Mouse (Mus musculus): ENCODE measurements around the gene Stk11. TPM values are rescaled to one million over a fixed set of nuclear protein-coding genes. Genes with fewer than 3 reads are reported as not detected.

The Stk11 gene
- total RNA-seq (2014; rRNA removed) (84.0 and 97.3 TPM in 2 replicates), polyA plus RNA-seq (2015; fragmentation: Nextera tagmentation; extraction: Ambion mirVana) (12.3 and 12.4 TPM in 2 replicates)

DNA sequence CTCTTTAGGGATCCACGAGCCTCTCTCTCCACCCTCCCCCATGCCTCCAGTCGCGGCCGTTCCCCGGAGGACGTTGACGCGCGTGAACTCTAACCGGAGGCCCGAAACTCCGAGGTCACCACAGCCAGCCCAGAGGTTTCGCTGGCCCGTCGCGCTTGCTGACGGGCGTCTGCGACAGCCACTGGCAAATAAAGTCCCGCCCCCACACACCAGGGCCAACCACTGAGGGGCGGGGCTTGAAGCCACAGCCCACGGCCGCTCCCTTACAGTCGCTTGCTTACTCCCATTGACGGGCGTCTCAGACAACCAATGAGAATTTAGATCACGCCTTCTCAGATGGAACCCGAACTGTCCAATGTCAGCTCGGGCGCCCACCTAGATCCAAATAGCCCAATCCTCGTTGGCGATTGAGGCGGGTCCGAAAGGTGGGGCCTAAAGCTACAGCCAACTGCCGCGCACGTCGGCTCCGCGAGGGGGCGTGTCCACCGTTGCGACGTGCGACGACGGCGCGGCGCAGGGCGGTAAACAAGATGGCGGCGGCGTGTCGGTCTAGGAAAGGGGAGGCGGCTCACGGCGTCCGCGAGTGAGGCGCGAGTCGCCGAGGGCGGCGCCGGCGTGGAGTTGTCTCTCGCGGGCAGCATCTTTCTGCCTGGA, at the start of gene Stk11:
TSS of gene Stk11 (plus strand) at position 514 of the 654 bp plus-strand sequence.
- Histone ChIP-seq H3K9me3 (ENCODE audit: low read length) (no peaks in the 10 kb centered on the region), H3K4me2 (ENCODE audit: low read depth, low read length, poor library complexity, severe bottlenecking) (peak within 1 kb of the TSS; percentile 84), H3K9ac (replicated peaks; ENCODE audit: low read length, poor library complexity, severe bottlenecking) (peak within 1 kb of the TSS; percentile 63), H3K4me3 (ENCODE audit: low read depth, low read length) (peak within 1 kb of the TSS; percentile 75), H3K4me1 (ENCODE audit: insufficient read depth, low read length) (peaks cover 14% of the 10 kb centered on the region), H3K27me3 (ENCODE audit: insufficient read depth, low read length) (no peaks in the 10 kb centered on the region), H3K36me3 (ENCODE audit: insufficient read depth, low read length) (no peaks in the 10 kb centered on the region), H3K27ac (ENCODE audit: low read depth, low read length) (peak within 1 kb of the TSS; percentile 78)
- DNase-seq (ENCODE audit: low spot score) (peak; percentile 100), ATAC-seq (ENCODE audit: low FRiP score) (peak; percentile 98)
- WGBS: under 1% methylated on average over 68 of the region's 70 CpGs
- peak; percentile 57 for TF ChIP-seq CTCF (IDR thresholded peaks at IDR 0.05)

DNA sequence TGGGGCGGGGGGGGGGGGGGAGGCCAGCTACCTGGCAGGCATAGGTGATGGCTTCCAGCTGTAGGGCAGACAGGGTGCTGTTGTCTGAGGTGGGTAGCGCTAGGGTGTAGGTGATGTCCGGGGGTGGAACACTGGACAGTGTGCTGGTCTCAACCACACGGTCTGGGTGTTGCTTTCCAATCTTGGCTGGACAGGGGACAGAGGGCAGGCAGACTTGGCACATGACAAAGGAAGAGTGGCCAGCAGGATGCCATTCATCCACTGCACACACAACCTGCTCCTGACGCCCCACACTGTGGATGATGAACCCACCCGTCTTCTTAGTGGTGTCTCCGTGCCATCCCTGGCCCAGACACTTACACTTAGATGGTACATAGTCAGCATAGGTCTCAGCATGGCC, 46.4 kb upstream of the Stk11 start:
- ATAC-seq (ENCODE audit: low FRiP score): no peak
- no peak overlapping the region for H3K9ac ChIP-seq (replicated peaks; ENCODE audit: low read length, poor library complexity, severe bottlenecking)
- no peaks in the 10 kb centered on the region for H3K9me3 ChIP-seq (ENCODE audit: low read length)
- H3K27me3 ChIP-seq (ENCODE audit: insufficient read depth, low read length): no peaks in the 10 kb centered on the region
- 92% methylated on average over 6 of the region's 7 CpGs for WGBS
- no peaks in the 10 kb centered on the region for H3K4me1 ChIP-seq (ENCODE audit: insufficient read depth, low read length)
- no peak overlapping the region for H3K27ac ChIP-seq (ENCODE audit: low read depth, low read length)
- TF ChIP-seq CTCF (IDR thresholded peaks at IDR 0.05): no peak
- H3K36me3 ChIP-seq (ENCODE audit: insufficient read depth, low read length): peaks cover 20% of the 10 kb centered on the region
- DNase-seq (ENCODE audit: low spot score): no peak
- H3K4me3 ChIP-seq (ENCODE audit: low read depth, low read length): no peak overlapping the region
- no peak overlapping the region for H3K4me2 ChIP-seq (ENCODE audit: low read depth, low read length, poor library complexity, severe bottlenecking)

DNA sequence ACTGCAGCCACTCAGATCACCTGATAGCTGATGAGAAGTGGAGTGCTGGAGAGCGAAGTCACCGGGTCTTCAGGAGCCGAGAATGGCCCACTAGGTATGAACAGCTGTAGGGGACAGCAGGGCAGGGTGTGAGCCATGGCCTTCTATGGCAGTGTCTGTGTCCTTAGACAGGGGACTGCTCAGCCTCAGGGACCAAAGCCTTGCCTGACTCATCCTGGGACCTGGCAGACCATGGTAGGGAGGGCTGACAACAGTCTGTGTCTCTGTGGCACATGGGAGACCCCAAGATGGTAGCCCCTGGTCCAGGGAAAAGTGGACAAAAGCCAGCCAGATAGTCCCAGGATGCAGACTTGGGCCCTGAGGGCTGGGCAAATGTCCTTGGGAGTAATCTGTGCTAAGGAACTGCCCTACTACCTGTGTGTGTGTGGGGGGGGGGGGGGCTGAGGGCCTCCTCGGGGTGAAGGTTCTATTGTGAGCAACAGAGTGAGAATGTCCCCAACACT, 45.6 kb upstream of the Stk11 start:
- ATAC-seq (ENCODE audit: low FRiP score) (no peak), DNase-seq (ENCODE audit: low spot score) (no peak)
- no peak overlapping the region for H3K9ac ChIP-seq (replicated peaks; ENCODE audit: low read length, poor library complexity, severe bottlenecking)
- no peak overlapping the region for H3K4me3 ChIP-seq (ENCODE audit: low read depth, low read length)
- H3K4me1 ChIP-seq (ENCODE audit: insufficient read depth, low read length): no peaks in the 10 kb centered on the region
- H3K27me3 ChIP-seq (ENCODE audit: insufficient read depth, low read length): no peaks in the 10 kb centered on the region
- WGBS: 96% methylated on average over 4 of the region's 4 CpGs
- H3K9me3 ChIP-seq (ENCODE audit: low read length): no peaks in the 10 kb centered on the region
- no peak overlapping the region for H3K27ac ChIP-seq (ENCODE audit: low read depth, low read length)
- TF ChIP-seq CTCF (IDR thresholded peaks at IDR 0.05): no peak
- no peak overlapping the region for H3K4me2 ChIP-seq (ENCODE audit: low read depth, low read length, poor library complexity, severe bottlenecking)
- H3K36me3 ChIP-seq (ENCODE audit: insufficient read depth, low read length): peaks cover 15% of the 10 kb centered on the region

DNA sequence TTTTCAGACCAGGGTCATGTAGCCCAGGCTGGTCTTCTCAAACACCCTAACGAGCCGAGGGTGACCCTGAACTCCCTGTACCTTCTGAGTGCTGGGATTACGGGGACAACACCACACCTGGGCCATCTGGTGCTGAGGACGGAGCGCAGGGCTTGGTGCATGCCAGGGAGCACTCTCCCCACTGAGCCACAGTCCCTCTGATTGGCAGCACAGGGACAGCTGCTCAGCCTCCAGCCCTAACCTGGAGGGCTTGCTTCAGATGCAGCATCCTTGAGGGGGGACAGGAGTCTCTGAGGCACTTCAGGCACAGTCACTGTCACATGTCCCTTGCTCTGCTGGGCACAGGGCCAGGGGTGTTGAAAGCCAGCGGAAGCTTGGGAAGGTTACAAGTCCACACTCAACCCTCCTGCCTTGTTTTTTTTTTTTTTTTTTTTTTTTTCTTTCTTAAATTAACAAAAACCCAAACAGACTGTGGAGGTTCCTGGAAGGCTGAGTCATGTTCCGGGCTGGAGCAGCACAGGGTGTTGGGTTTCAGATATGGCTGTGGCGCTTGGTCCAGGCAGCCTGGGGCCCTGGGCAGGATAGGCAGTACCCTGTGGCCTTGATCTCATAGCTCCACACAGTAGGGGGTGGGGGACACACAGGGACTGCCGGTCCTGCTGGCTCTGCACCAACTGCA, 44.6 kb upstream of the Stk11 start:
- H3K36me3 ChIP-seq (ENCODE audit: insufficient read depth, low read length): peaks cover 15% of the 10 kb centered on the region
- WGBS: 71% methylated on average over 9 of the region's 9 CpGs
- no peaks in the 10 kb centered on the region for H3K9me3 ChIP-seq (ENCODE audit: low read length)
- DNase-seq (ENCODE audit: low spot score) (peak; percentile 60), ATAC-seq (ENCODE audit: low FRiP score) (0 out of 2 replicates have a peak, but pooled peaks have one; percentile 31)
- no peak overlapping the region for H3K27ac ChIP-seq (ENCODE audit: low read depth, low read length)
- H3K4me1 ChIP-seq (ENCODE audit: insufficient read depth, low read length): no peaks in the 10 kb centered on the region
- no peak overlapping the region for H3K4me3 ChIP-seq (ENCODE audit: low read depth, low read length)
- no peak overlapping the region for H3K4me2 ChIP-seq (ENCODE audit: low read depth, low read length, poor library complexity, severe bottlenecking)
- no peak overlapping the region for H3K9ac ChIP-seq (replicated peaks; ENCODE audit: low read length, poor library complexity, severe bottlenecking)
- no peak for TF ChIP-seq CTCF (IDR thresholded peaks at IDR 0.05)
- H3K27me3 ChIP-seq (ENCODE audit: insufficient read depth, low read length): no peaks in the 10 kb centered on the region

DNA sequence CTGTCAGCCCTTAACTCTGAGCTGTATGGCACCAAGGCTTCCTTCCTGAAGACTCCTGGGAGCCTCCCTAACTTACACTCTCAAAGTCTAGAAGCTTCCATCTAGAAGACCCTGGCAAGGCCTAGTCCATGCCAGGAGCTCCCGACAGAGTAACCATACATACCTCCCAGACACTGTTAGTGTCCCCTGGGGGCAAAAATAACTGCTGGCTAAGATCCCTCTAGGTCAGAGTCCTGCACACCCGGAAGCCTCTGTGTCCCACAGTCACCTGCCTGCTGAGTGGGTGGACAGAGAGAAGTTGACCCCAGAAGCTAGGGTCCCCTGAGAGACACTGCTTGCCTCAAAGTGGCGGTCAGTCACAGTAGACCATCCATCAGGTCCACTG, 44.1 kb upstream of the Stk11 start:
- no peak overlapping the region for H3K9ac ChIP-seq (replicated peaks; ENCODE audit: low read length, poor library complexity, severe bottlenecking)
- DNase-seq (ENCODE audit: low spot score): no peak
- H3K36me3 ChIP-seq (ENCODE audit: insufficient read depth, low read length): peaks cover 15% of the 10 kb centered on the region
- H3K4me2 ChIP-seq (ENCODE audit: low read depth, low read length, poor library complexity, severe bottlenecking): no peak overlapping the region
- no peak for TF ChIP-seq CTCF (IDR thresholded peaks at IDR 0.05)
- no peaks in the 10 kb centered on the region for H3K27me3 ChIP-seq (ENCODE audit: insufficient read depth, low read length)
- ATAC-seq (ENCODE audit: low FRiP score): no peak
- H3K4me1 ChIP-seq (ENCODE audit: insufficient read depth, low read length): no peaks in the 10 kb centered on the region
- WGBS: 83% methylated on average over 3 of the region's 3 CpGs
- H3K27ac ChIP-seq (ENCODE audit: low read depth, low read length): no peak overlapping the region
- no peak overlapping the region for H3K4me3 ChIP-seq (ENCODE audit: low read depth, low read length)
- no peaks in the 10 kb centered on the region for H3K9me3 ChIP-seq (ENCODE audit: low read length)

Data from midbrain, postnatal 0 days (tissue).